Mouse (Mus musculus): ENCODE data around the gene Gm28635. TPM values are rescaled to one million over a fixed set of nuclear protein-coding genes. Genes with fewer than 3 reads are reported as not detected.
A peak's percentile ranks its signal among the peaks of the same experiment; 100 is the strongest.

Gm28635 gene
- total RNA-seq, 2 experiments from 2014 or later, result not detected

GRCm38 (mm10) chr2:84637452-84638165 lies 40.2 kb downstream of the Gm28635 start:
- DNase-seq, result peak; percentile 36

GRCm38 (mm10) chr2:84636231-84636741 lies 41.6 kb downstream of the Gm28635 start:
- DNase-seq, result peak; percentile 59

GRCm38 (mm10) chr2:84635611-84636010 lies 42.2 kb downstream of the Gm28635 start:
- DNase-seq, result peak; percentile 88

GRCm38 (mm10) chr2:84634934-84635482 lies 42.8 kb downstream of the Gm28635 start:
- DNase-seq, result no peak

GRCm38 (mm10) chr2:84634006-84634405 lies 43.8 kb downstream of the Gm28635 start:
- peak; percentile 32 for DNase-seq

- DNase-seq, result peak; percentile 46
These were observed 44.8 kb downstream of the Gm28635 start for GRCm38 (mm10) chr2:84632999-84633398.

GRCm38 (mm10) chr2:84632001-84632400 lies 45.8 kb downstream of the Gm28635 start:
- no peak for DNase-seq

- no peak for DNase-seq
These were observed 50.8 kb downstream of the Gm28635 start for GRCm38 (mm10) chr2:84627036-84627435.

GRCm38 (mm10) chr2:84626366-84626975 lies 51.4 kb downstream of the Gm28635 start:
- no peak for DNase-seq

- DNase-seq, result no peak
These were observed 53.6 kb downstream of the Gm28635 start for GRCm38 (mm10) chr2:84624201-84624600.

- DNase-seq, result no peak
These were observed 54.3 kb downstream of the Gm28635 start for GRCm38 (mm10) chr2:84623428-84624119.

GRCm38 (mm10) chr2:84622668-84623067 lies 55.2 kb downstream of the Gm28635 start:
- no peak for DNase-seq

GRCm38 (mm10) chr2:84619646-84620340 lies 58.0 kb downstream of the Gm28635 start:
- no peak for DNase-seq

- peak; percentile 40 for DNase-seq
These were observed 58.9 kb downstream of the Gm28635 start for GRCm38 (mm10) chr2:84618914-84619313.

- DNase-seq, result peak; percentile 51
These were observed 60.0 kb downstream of the Gm28635 start for GRCm38 (mm10) chr2:84617637-84618515.

GRCm38 (mm10) chr2:84612764-84613163 lies 65.1 kb downstream of the Gm28635 start:
- peak; percentile 62 for DNase-seq

GRCm38 (mm10) chr2:84607842-84608241 lies 70.0 kb downstream of the Gm28635 start:
- no peak for DNase-seq

GRCm38 (mm10) chr2:84600977-84601376 lies 76.9 kb downstream of the Gm28635 start:
- no peak for DNase-seq

- no peak for DNase-seq
These were observed 78.5 kb downstream of the Gm28635 start for GRCm38 (mm10) chr2:84599270-84599888.

GRCm38 (mm10) chr2:84597123-84597522 lies 80.7 kb downstream of the Gm28635 start:
- DNase-seq, result no peak

GRCm38 (mm10) chr2:84592801-84593200 lies 85.0 kb downstream of the Gm28635 start:
- DNase-seq, result no peak
